In the genomic region with DNA sequence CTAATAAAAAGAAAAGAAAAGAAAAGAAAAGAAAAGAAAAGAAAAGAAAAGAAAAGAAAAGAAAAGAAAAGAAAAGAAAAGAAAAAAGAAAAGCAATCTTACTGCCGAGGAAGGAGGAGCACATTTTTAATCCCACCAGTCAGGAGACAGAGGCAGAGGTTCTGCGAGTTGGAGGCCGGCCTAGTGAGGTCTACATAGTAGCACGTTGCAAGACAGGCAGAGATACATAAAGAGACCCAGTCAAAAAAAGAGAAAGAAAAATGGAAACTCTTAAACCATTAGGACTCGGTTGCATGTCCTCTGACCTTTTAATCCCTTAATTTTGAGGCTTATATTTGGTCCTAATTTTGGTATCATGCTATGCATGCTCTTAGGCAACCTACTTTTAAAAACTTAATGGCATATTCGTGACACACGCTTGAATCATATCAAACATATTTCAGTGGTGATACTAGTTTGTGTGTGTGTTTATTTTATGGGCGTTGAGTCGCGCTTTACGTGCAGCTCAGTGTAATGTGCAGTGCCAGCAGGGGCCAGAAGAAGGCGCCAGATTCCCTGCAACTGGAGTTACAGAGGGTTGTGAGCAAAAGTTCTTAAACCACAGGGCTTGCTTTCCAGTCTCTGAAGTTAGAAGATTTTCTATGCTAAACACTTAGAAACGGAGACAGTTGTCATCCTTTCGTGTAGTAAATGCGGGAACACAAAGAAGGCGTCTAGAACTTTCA, we compare ENCODE assay signal across 8 mouse cellular contexts. TPM values are rescaled to one million over a fixed set of nuclear protein-coding genes. Genes with fewer than 3 reads are reported as not detected.
DNase-seq lines count a peak whose midpoint lies in the region; ATAC-seq lines count a peak whose summit lies in the region.

No protein-coding gene starts in this region.

- DNase-seq in adrenal gland, adult (ENCODE audit: inconsistent age in 2 of 2, low spot score in 1 of 2): peak; percentile 85 to 95
- DNase-seq in embryo, embryonic 10 days (ENCODE audit: low spot score): peak; percentile 81
- DNase-seq in gastrocnemius, postnatal 10 days: peak; percentile 79
- peak; percentile 64 for DNase-seq in hindlimb bud, embryonic 11.5 days (ENCODE audit: extremely low spot score, low read depth, low spot score)
- peak; percentile 78 to 88 for DNase-seq in left cerebral cortex, postnatal 14 days (ENCODE audit: low spot score in 2 of 2)
- DNase-seq in right cerebral cortex, postnatal 4 days: peak; percentile 83
- peak; percentile 64 for DNase-seq in yolk sac, embryonic 10.5 days (ENCODE audit: low spot score)

- ATAC-seq in megakaryocyte progenitor cell, adult 5-6 weeks (replicated peaks; ENCODE audit: poor library complexity): peak; percentile 67

- intact Hi-C loops in left cerebral cortex, postnatal 14 days (cut with DNase I): loop anchor here (10.0 kb wide), 1 partner anchor 547 kb away; a partner anchor contains a TSS

RNA-seq across cellular contexts. Expression of a gene that starts 18.9 kb away (rescaled TPM):
- total RNA-seq in gastrocnemius, postnatal 10 days (2021): 10 to 100 TPM; 34.7 to 38.0 TPM
- 10 to 100 TPM; 20.8 to 24.5 TPM for total RNA-seq in left cerebral cortex, postnatal 14 days (2021)
- 71.5 and 73.9 TPM in 2 replicates for total RNA-seq in megakaryocyte progenitor cell, adult 5-6 weeks (2015)
- total RNA-seq in megakaryocyte progenitor cell, adult 5-6 weeks (2017): 83.3 and 84.5 TPM in 2 replicates

RNA-seq across cellular contexts. Expression of a gene that starts 28.0 kb away (rescaled TPM):
- total RNA-seq in gastrocnemius, postnatal 10 days (2021): under 1 TPM; 0.63 to 0.93 TPM
- total RNA-seq in left cerebral cortex, postnatal 14 days (2021): 1 to 10 TPM in 1 of 2 experiments, under 1 TPM in 1; 0.47 to 1.5 TPM
- total RNA-seq in megakaryocyte progenitor cell, adult 5-6 weeks (2015): 11.5 and 11.7 TPM in 2 replicates
- 16.5 and 25.2 TPM in 2 replicates for total RNA-seq in megakaryocyte progenitor cell, adult 5-6 weeks (2017)

RNA-seq across cellular contexts. Expression of a gene that starts 57.2 kb away (rescaled TPM):
- total RNA-seq in gastrocnemius, postnatal 10 days (2021): 100 to 1,000 TPM in 1 of 2 experiments, 10 to 100 TPM in 1; 98.5 to 102 TPM
- 10 to 100 TPM; 43.7 to 43.9 TPM for total RNA-seq in left cerebral cortex, postnatal 14 days (2021)
- total RNA-seq in megakaryocyte progenitor cell, adult 5-6 weeks (2015): 743 and 817 TPM in 2 replicates
- 148 and 191 TPM in 2 replicates for total RNA-seq in megakaryocyte progenitor cell, adult 5-6 weeks (2017)

Comparison
In these comparisons a context has a peak if more than half of its experiments do, and no peak if none do; other contexts are left out.
1. Peak in every context shown above with its lines: DNase-seq and ATAC-seq.
2. RNA of a gene that starts 28.0 kb away (total RNA-seq): 11.5 to 25.2 TPM in megakaryocyte progenitor cell, adult 5-6 weeks; 0.47 to 1.5 TPM in left cerebral cortex, postnatal 14 days and 0.63 to 0.93 TPM in gastrocnemius, postnatal 10 days; every median in the first group is over 4 times any median in the second.